Mouse (Mus musculus): ENCODE data around the gene Ptpn22. TPM values are rescaled to one million over a fixed set of nuclear protein-coding genes. Genes with fewer than 3 reads are reported as not detected.
"Not testable (repeated sequence)": the region's sequence is repeated elsewhere in the genome, so short reads cannot be mapped to it uniquely, and the experiment has no call there.

Ptpn22 gene
- total RNA-seq (2021) (1 to 10 TPM in 1 of 2 experiments, under 1 TPM in 1; 0.68 to 1.0 TPM), polyA plus RNA-seq (2012; rRNA removed) (1.2 and 1.8 TPM in 2 replicates)
- long read RNA-seq, result 0 reads

- DNase-seq, result peak in 1 of 2 experiments; percentile 48
- 66% methylated on average over 12 of the region's 12 CpGs for WGBS
- Histone ChIP-seq H3K27me3 (ENCODE audit: control insufficient read depth, insufficient read depth, low read length) (no peaks in the 10 kb centered on the region), H3K79me2 (replicated peaks; ENCODE audit: control insufficient read depth, insufficient read depth, low read length) (no peaks in the 10 kb centered on the region), H3K4me1 (ENCODE audit: control insufficient read depth, insufficient read depth, low read length) (no peaks in the 10 kb centered on the region; the same call in 1 of the 2 replicates), H3K4me3 (no peak within 1 kb of the TSS), H3K9ac (ENCODE audit: low read depth, low read length) (no peak within 1 kb of the TSS), H3K27ac (peak within 1 kb of the TSS; percentile 26; the same call in 1 of the 2 replicates), H3K36me3 (ENCODE audit: control insufficient read depth, insufficient read depth, low read length) (no peaks in the 10 kb centered on the region)
- intact Hi-C loops (cut with DNase I), result no loop called here
- TF ChIP-seq EP300 (IDR thresholded peaks at IDR 0.05; ENCODE audit: insufficient read depth, low read depth, low read length) (no peak), POLR2A (IDR thresholded peaks at IDR 0.05; ENCODE audit: insufficient read depth, low read depth, low read length) (no peak), CTCF (IDR thresholded peaks at IDR 0.05) (no peak)
Measured at GRCm38 (mm10) chr3:103858881-103859801, at the start of gene Ptpn22. Gene Ptpn22 (plus strand): TSS chr3:103859795.

- Histone ChIP-seq H3K4me1 (ENCODE audit: control insufficient read depth, insufficient read depth, low read length) (no peaks in the 10 kb centered on the region; the same call in 1 of the 2 replicates), H3K9ac (ENCODE audit: low read depth, low read length) (peak overlapping the region; percentile 92), H3K27me3 (ENCODE audit: control insufficient read depth, insufficient read depth, low read length) (no peaks in the 10 kb centered on the region), H3K36me3 (ENCODE audit: control insufficient read depth, insufficient read depth, low read length) (peaks cover 9% of the 10 kb centered on the region), H3K4me3 (peak overlapping the region; percentile 74), H3K79me2 (replicated peaks; ENCODE audit: control insufficient read depth, insufficient read depth, low read length) (peaks cover 1% of the 10 kb centered on the region; the same call in 1 of the 2 replicates), H3K27ac (peak overlapping the region; percentile 98)
- 2% methylated on average over 14 of the region's 14 CpGs for whole genome bisulfite sequencing
- no peak for DNase-seq
- intact Hi-C loops (cut with DNase I), result loop anchor here (1.0 to 5.0 kb wide), 5 partner anchors 18 to 417 kb away; partner anchors contain the start of genes Gm10964, Hipk1 and Olfml3
- no peak for TF ChIP-seq CTCF (IDR thresholded peaks at IDR 0.05)
- 0 out of 2 replicates have a peak, but pooled peaks have one; percentile 5 for TF ChIP-seq EP300 (IDR thresholded peaks at IDR 0.05; ENCODE audit: insufficient read depth, low read depth, low read length)
Measured at GRCm38 (mm10) chr3:103809799-103810150, 49.8 kb upstream of the Ptpn22 start.

DNA sequence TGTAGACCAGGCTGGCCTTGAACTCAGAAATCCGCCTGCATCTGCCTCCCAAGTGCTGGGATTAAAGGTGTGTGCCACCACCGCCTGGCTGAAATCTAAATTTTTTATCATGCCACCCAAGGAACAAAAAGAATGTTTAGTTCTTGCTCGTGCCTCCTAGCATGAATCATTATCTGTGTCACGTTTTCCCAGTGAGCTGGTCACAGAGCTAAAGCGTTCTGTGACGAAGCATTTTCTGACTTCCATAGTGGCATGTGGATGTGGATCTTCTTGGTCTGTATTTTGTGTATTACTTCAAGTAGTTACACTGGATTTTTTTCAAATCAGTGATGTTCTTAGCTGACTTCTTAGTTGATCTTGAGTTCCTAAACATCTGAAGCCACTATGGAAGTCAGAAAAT is 48.6 kb upstream of the Ptpn22 start:
- intact Hi-C loops (cut with DNase I), result loop anchor here (5.0 kb wide), 2 partner anchors 76 to 419 kb away; no protein-coding TSS in a partner anchor
- Histone ChIP-seq H3K36me3 (ENCODE audit: control insufficient read depth, insufficient read depth, low read length) (peaks cover 7% of the 10 kb centered on the region), H3K4me3 (no peak overlapping the region), H3K79me2 (replicated peaks; ENCODE audit: control insufficient read depth, insufficient read depth, low read length) (peaks cover 1% of the 10 kb centered on the region; the same call in 1 of the 2 replicates), H3K27ac (no peak overlapping the region), H3K9ac (ENCODE audit: low read depth, low read length) (no peak overlapping the region), H3K4me1 (ENCODE audit: control insufficient read depth, insufficient read depth, low read length) (no peaks in the 10 kb centered on the region; the same call in 1 of the 2 replicates), H3K27me3 (ENCODE audit: control insufficient read depth, insufficient read depth, low read length) (no peaks in the 10 kb centered on the region)
- WGBS, result 88% methylated on average over 6 of the region's 6 CpGs
- no peak for DNase-seq
- no peak for TF ChIP-seq POLR2A (IDR thresholded peaks at IDR 0.05; ENCODE audit: insufficient read depth, low read depth, low read length)
- no peak for TF ChIP-seq CTCF (IDR thresholded peaks at IDR 0.05)
- no peak for TF ChIP-seq EP300 (IDR thresholded peaks at IDR 0.05; ENCODE audit: insufficient read depth, low read depth, low read length)

- Histone ChIP-seq H3K4me3 (no peak overlapping the region), H3K4me1 (ENCODE audit: control insufficient read depth, insufficient read depth, low read length) (no peaks in the 10 kb centered on the region), H3K36me3 (ENCODE audit: control insufficient read depth, insufficient read depth, low read length) (no peaks in the 10 kb centered on the region), H3K27ac (no peak overlapping the region), H3K79me2 (replicated peaks; ENCODE audit: control insufficient read depth, insufficient read depth, low read length) (no peaks in the 10 kb centered on the region), H3K27me3 (ENCODE audit: control insufficient read depth, insufficient read depth, low read length) (no peaks in the 10 kb centered on the region), H3K9ac (ENCODE audit: low read depth, low read length) (no peak overlapping the region)
- TF ChIP-seq CTCF (IDR thresholded peaks at IDR 0.05) (peak; percentile 33; the same call in 1 of the 2 replicates), POLR2A (IDR thresholded peaks at IDR 0.05; ENCODE audit: insufficient read depth, low read depth, low read length) (no peak)
- DNase-seq, result no peak
- intact Hi-C loops (cut with DNase I), result no loop called here
Measured at GRCm38 (mm10) chr3:103827548-103827947, 32.0 kb upstream of the Ptpn22 start.

GRCm38 (mm10) chr3:103829036-103829435 is 30.6 kb upstream of the Ptpn22 start:
- Histone ChIP-seq H3K36me3 (ENCODE audit: control insufficient read depth, insufficient read depth, low read length) (no peaks in the 10 kb centered on the region), H3K79me2 (replicated peaks; ENCODE audit: control insufficient read depth, insufficient read depth, low read length) (no peaks in the 10 kb centered on the region), H3K9ac (ENCODE audit: low read depth, low read length) (no peak overlapping the region), H3K27ac (no peak overlapping the region), H3K27me3 (ENCODE audit: control insufficient read depth, insufficient read depth, low read length) (no peaks in the 10 kb centered on the region), H3K4me3 (no peak overlapping the region), H3K4me1 (ENCODE audit: control insufficient read depth, insufficient read depth, low read length) (no peaks in the 10 kb centered on the region)
- no peak for DNase-seq
- WGBS, result 90% methylated on average over 3 of the region's 3 CpGs
- TF ChIP-seq CTCF (IDR thresholded peaks at IDR 0.05) (no peak), POLR2A (IDR thresholded peaks at IDR 0.05; ENCODE audit: insufficient read depth, low read depth, low read length) (no peak), EP300 (IDR thresholded peaks at IDR 0.05; ENCODE audit: insufficient read depth, low read depth, low read length) (no peak)
- intact Hi-C loops (cut with DNase I), result no loop called here

DNA sequence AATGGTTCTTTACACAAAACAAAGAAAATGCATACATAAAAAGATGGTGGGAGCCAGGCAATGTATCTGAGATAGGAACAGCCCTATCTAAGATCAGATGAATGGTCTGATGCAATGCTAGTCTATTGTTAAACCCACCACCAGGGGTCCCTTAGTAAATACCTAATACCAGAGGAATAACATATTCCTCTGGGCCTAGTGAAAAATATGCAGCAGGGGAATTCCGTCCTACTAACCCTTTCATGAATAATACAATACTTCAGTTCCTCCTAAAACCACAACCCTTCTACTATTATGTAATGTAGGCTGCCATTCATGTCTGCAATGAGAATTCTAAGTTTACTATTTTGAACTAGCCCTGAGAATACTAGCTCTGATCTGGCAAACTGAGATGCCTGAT is 28.9 kb upstream of the Ptpn22 start:
- H3K4me3 ChIP-seq; H3K9ac ChIP-seq (ENCODE audit: low read depth, low read length); H3K27ac ChIP-seq; H3K4me1 ChIP-seq (ENCODE audit: control insufficient read depth, insufficient read depth, low read length); intact Hi-C loops (cut with DNase I); H3K27me3 ChIP-seq (ENCODE audit: control insufficient read depth, insufficient read depth, low read length); H3K36me3 ChIP-seq (ENCODE audit: control insufficient read depth, insufficient read depth, low read length); DNase-seq; H3K79me2 ChIP-seq (replicated peaks; ENCODE audit: control insufficient read depth, insufficient read depth, low read length): not testable (repeated sequence)
- 62% methylated on average over 1 of the region's 1 CpGs for WGBS
- TF ChIP-seq CTCF (IDR thresholded peaks at IDR 0.05), result 0 out of 2 replicates have a peak, but pooled peaks have one; percentile 15
